Mouse (Mus musculus) hindbrain, postnatal 0 days (tissue): Measurements from ENCODE around the gene Gadl1. TPM values are rescaled to one million over a fixed set of nuclear protein-coding genes. Genes with fewer than 3 reads are reported as not detected.
A peak's percentile ranks its signal among the peaks of the same experiment; 100 is the strongest.

ENCODE experiments used
- ATAC-seq: fragments of 200-750 bp; cut with Nextera tagmentation; 2 replicates; pipeline ENCODE4 v1.8.0; 2017; ENCODE audit warnings: mild to moderate bottlenecking, moderate TSS enrichment, moderate library complexity
- DNase-seq: peaks from one replicate; pipeline ENCODE4 v3.0.0-alpha.2; 2015; ENCODE audit warnings: low spot score
- H3K27ac ChIP-seq: fragments of 300-500 bp; sonication (generic); 2 replicates; pipeline ENCODE4 v1.5.1; 2014; ENCODE audit warnings: mild to moderate bottlenecking
- H3K27me3 ChIP-seq: fragments of 300-500 bp; sonication (generic); 2 replicates; pipeline ENCODE4 v1.6.1; 2014; ENCODE audit warnings: low read length, mixed read lengths; ENCODE audit not compliant: insufficient read depth
- H3K36me3 ChIP-seq: fragments of 300-500 bp; sonication (generic); 2 replicates; pipeline ENCODE4 v1.6.1; 2014; ENCODE audit warnings: low read length, mixed read lengths; ENCODE audit not compliant: insufficient read depth
- H3K4me1 ChIP-seq: fragments of 300-500 bp; sonication (generic); 2 replicates; pipeline ENCODE4 v1.6.1; 2014; ENCODE audit warnings: antibody characterized with exemption, low read length, mixed read lengths; ENCODE audit not compliant: insufficient read depth
- H3K4me2 ChIP-seq: fragments of 300-500 bp; sonication (generic); 2 replicates; pipeline ENCODE4 v1.6.1; 2014; ENCODE audit warnings: low read depth, mild to moderate bottlenecking, low read length, moderate library complexity, mixed read lengths
- H3K4me3 ChIP-seq: fragments of 300-500 bp; sonication (generic); 2 replicates; pipeline ENCODE4 v1.5.1; 2014; ENCODE audit warnings: low read length
- H3K9ac ChIP-seq: fragments of 300-500 bp; sonication (generic); replicated peaks from 2 replicates; pipeline ENCODE4 v1.6.1; 2014; ENCODE audit warnings: mild to moderate bottlenecking, low read length, moderate library complexity, mixed read lengths
- H3K9me3 ChIP-seq: fragments of 300-500 bp; sonication (generic); 2 replicates; pipeline ENCODE4 v1.6.1; 2016; ENCODE audit warnings: low read length, mixed read lengths
- CTCF ChIP-seq: IDR thresholded peaks from 2 replicates; pipeline ENCODE4 v1.5.1; 2016; ENCODE audit warnings: antibody characterized with exemption, control low read depth, low read depth
- WGBS: fragments of 180-500 bp; shearing (Covaris S2); extraction: QIAGEN DNeasy Blood & Tissue Kit; methylation state at CpG from one replicate; pipeline ENCODE4 v1.1.7; 2014; 5-methylcytosine and 5-hydroxymethylcytosine counted together
- polyA plus RNA-seq: library from polyadenylated mRNA; unstranded; fragments of >200 nt; fragmentation: Nextera tagmentation; extraction: Ambion mirVana; gene quantifications from 2 replicates; pipeline ENCODE4 v1.2.1, GENCODE M21; 2015
- total RNA-seq: library from RNA; depleted of rRNA; stranded (reverse); fragments of >200 nt; gene quantifications from 2 replicates; pipeline ENCODE4 v1.2.3, GENCODE M21; 2014

Gene Gadl1
- total and polyA plus RNA-seq, 2 experiments from 2014 or later = 0.24 TPM; not detected in 1

DNA sequence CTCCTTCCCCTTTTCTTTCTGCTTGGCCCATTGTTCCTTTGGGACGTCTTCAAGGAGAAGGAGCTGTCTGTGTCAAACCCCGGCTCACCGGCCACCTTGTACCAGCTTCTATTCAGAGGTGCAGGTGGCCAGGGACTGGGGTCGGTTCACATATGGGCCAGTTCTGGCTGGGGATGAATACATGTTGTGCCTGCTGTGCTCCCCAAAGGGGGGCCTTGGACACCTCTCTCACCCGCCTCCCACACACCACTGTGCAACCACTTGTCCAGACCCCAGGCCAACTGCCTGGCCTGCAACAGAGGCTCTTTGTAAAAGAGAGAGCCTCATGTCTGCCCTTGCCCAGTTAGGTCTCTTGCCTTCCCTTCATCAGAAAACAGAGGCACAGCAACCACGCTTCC is 190.3 kb downstream of the Gadl1 start:
- DNase-seq = no peak
- no peak for TF ChIP-seq CTCF
- H3K27ac ChIP-seq = peak overlapping the region; percentile 9; the same call in 1 of the 2 replicates
- no peak overlapping the region for H3K4me2 ChIP-seq
- ATAC-seq = peak; percentile 45; the same call in 1 of the 2 replicates
- H3K4me1 ChIP-seq = no peaks in the 10 kb centered on the region
- H3K9ac ChIP-seq = no peak overlapping the region
- H3K9me3 ChIP-seq = no peaks in the 10 kb centered on the region
- H3K27me3 ChIP-seq = no peaks in the 10 kb centered on the region
- no peak overlapping the region for H3K4me3 ChIP-seq
- WGBS = 57% methylated on average over 6 of the region's 6 CpGs
- H3K36me3 ChIP-seq = no peaks in the 10 kb centered on the region

DNA sequence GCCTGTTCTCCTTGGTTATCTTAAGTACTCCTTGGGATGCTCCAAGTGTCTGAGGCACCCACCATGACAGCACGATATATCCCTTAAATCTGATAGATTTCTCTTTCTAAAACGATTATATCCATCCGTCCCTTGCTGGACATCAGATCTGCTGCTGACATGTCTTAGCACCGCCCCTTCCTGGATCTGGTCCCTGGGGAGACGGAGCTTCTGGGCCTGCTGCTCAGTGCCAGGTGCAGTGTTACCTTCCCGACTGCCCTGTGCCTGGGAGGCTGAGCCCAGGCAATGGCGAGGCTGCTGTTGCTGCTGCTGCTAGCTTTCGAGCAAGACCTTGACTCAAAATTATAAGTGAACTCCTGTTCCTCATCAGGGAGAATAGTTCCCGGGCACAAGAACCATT is 190.8 kb downstream of the Gadl1 start:
- no peak overlapping the region for H3K4me3 ChIP-seq
- no peaks in the 10 kb centered on the region for H3K4me1 ChIP-seq
- no peaks in the 10 kb centered on the region for H3K27me3 ChIP-seq
- H3K27ac ChIP-seq = peak overlapping the region; percentile 9; the same call in 1 of the 2 replicates
- 82% methylated on average over 9 of the region's 9 CpGs for WGBS
- H3K36me3 ChIP-seq = no peaks in the 10 kb centered on the region
- no peaks in the 10 kb centered on the region for H3K9me3 ChIP-seq
- no peak for TF ChIP-seq CTCF
- H3K9ac ChIP-seq = no peak overlapping the region
- DNase-seq (no peak), ATAC-seq (no peak)
- no peak overlapping the region for H3K4me2 ChIP-seq

GRCm38 (mm10) chr9:116101842-116102241 is 192.6 kb downstream of the Gadl1 start:
- Histone ChIP-seq H3K4me3 (no peak overlapping the region), H3K27me3 (no peaks in the 10 kb centered on the region), H3K4me2 (no peak overlapping the region), H3K4me1 (no peaks in the 10 kb centered on the region), H3K36me3 (no peaks in the 10 kb centered on the region), H3K9ac (no peak overlapping the region), H3K9me3 (no peaks in the 10 kb centered on the region), H3K27ac (no peak overlapping the region)
- no peak for TF ChIP-seq CTCF
- 84% methylated on average over 11 of the region's 11 CpGs for WGBS
- no peak for DNase-seq
- no peak for ATAC-seq

GRCm38 (mm10) chr9:116104770-116105169 is 195.5 kb downstream of the Gadl1 start:
- 94% methylated on average over 17 of the region's 17 CpGs for WGBS
- Histone ChIP-seq H3K4me1 (no peaks in the 10 kb centered on the region), H3K4me2 (no peak overlapping the region), H3K9me3 (no peaks in the 10 kb centered on the region), H3K4me3 (no peak overlapping the region), H3K36me3 (no peaks in the 10 kb centered on the region), H3K27ac (no peak overlapping the region), H3K27me3 (no peaks in the 10 kb centered on the region), H3K9ac (no peak overlapping the region)
- DNase-seq (no peak), ATAC-seq (no peak)
- no peak for TF ChIP-seq CTCF

GRCm38 (mm10) chr9:116108729-116109128 is 199.5 kb downstream of the Gadl1 start:
- DNase-seq (no peak), ATAC-seq (no peak)
- no peak overlapping the region for H3K4me2 ChIP-seq
- WGBS = 91% methylated on average over 2 of the region's 2 CpGs
- no peaks in the 10 kb centered on the region for H3K9me3 ChIP-seq
- no peak overlapping the region for H3K9ac ChIP-seq
- H3K27me3 ChIP-seq = no peaks in the 10 kb centered on the region
- no peaks in the 10 kb centered on the region for H3K4me1 ChIP-seq
- TF ChIP-seq CTCF = no peak
- no peaks in the 10 kb centered on the region for H3K36me3 ChIP-seq
- H3K27ac ChIP-seq = no peak overlapping the region
- no peak overlapping the region for H3K4me3 ChIP-seq

DNA sequence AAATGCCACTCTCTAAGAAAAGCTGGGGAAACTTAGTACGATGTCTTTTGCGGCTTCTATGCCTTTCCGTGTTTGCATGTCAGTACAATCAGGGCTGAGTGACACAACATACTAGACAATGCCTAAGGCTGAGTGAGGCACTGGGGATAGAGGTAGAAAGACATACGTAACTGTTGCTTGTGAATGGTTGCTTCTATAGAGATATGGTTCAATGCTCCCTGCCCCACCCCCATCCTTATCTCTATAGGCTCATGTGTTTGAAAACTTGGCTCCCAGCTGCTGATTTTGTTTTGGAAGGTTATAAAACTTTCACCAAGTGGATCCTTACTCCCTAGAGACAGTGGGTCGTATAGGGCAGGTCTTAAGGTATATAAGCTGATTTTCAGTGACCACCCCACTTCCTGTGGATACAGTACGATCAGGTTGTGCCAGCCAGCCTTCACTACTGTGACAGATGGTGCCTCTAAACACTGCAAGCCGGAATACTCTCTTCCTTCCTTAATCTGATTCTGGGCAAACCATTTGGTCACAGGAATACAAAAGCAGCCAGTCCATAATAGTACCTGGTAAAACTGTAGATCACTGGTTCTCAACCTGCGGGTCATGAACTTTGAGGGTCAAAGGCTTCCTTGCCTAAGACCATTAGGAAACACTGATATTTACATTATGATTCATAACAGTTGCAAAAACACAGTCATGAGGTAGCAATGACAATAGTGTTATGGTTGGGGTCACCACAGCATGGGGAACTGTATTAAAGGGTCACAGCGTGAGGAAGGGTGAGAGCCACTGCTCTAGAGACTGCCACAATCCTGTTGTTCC is 202.1 kb downstream of the Gadl1 start:
- Histone ChIP-seq H3K36me3 (no peaks in the 10 kb centered on the region), H3K9ac (no peak overlapping the region), H3K27me3 (no peaks in the 10 kb centered on the region), H3K4me1 (no peaks in the 10 kb centered on the region), H3K4me2 (no peak overlapping the region), H3K4me3 (no peak overlapping the region), H3K27ac (no peak overlapping the region), H3K9me3 (no peaks in the 10 kb centered on the region)
- TF ChIP-seq CTCF = no peak
- DNase-seq (no peak), ATAC-seq (no peak)
- WGBS = 79% methylated on average over 9 of the region's 9 CpGs

DNA sequence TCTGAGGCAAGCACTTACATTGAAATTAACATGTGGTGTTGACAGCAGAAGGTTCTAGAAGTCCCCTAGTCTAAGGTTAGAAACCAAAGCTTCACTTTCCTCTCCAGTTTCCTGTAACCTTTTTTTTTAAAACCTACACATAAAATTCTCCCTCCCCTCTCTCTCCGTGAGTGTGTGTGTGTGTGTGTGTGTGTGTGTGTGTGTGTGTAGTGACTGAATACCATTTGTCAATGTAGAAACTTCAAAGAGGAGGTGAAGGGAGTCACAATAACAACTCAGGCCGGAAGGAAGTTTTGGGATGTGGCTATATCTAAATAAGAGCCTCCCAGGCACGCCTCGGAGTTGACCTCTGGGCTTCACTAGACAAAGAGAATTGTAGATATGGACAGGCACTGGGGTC is 205.1 kb downstream of the Gadl1 start:
- H3K9ac ChIP-seq = no peak overlapping the region
- H3K4me2 ChIP-seq = no peak overlapping the region
- H3K4me1 ChIP-seq = no peaks in the 10 kb centered on the region
- H3K9me3 ChIP-seq = no peaks in the 10 kb centered on the region
- TF ChIP-seq CTCF = no peak
- WGBS = 64% methylated on average over 4 of the region's 4 CpGs
- H3K36me3 ChIP-seq = no peaks in the 10 kb centered on the region
- H3K27ac ChIP-seq = no peak overlapping the region
- ATAC-seq = no peak
- H3K4me3 ChIP-seq = no peak overlapping the region
- no peaks in the 10 kb centered on the region for H3K27me3 ChIP-seq
- DNase-seq = no peak
